Mouse (Mus musculus): ENCODE measurements around the gene Ccr10. TPM values are rescaled to one million over a fixed set of nuclear protein-coding genes. Genes with fewer than 3 reads are reported as not detected.

Gene Ccr10
- total RNA-seq, 2 experiments from 2014 or later: 0.07 TPM; not detected in 1

DNA sequence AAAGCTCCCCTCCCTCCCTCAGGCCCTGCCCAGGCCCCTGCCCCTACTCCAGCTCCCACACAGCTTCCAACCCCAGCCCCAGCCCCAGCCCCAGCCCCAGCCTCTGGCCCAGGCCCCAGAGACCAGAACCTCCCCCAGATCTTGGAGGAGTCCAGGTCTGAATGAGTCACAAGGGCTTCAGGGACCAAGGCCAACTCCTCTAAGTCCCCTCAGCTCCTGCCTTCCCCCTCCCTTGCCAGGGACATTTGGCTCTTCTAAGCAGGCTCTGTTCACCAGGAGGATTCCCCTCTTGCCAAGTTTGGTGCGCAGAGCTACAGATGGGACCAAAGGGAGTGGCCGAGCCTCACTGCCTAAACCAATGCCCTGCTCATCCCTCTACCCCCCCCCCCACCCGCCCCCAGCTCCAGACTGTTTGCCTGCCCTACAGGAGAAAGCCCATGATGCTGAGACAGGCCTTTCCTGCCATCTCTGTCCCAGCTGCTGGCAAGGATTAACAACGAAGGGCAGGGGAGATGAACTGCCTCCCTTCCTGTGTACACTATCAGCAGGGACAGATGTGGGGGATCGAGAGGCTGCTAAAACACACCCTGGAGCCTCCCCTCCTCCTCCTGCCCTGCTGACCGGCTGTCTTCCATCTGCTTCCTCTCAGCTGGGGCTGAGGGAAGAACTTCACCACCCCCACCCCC, 14.4 kb upstream of the Ccr10 start:
- no peak for ATAC-seq (ENCODE audit: poor library complexity, severe bottlenecking)

DNA sequence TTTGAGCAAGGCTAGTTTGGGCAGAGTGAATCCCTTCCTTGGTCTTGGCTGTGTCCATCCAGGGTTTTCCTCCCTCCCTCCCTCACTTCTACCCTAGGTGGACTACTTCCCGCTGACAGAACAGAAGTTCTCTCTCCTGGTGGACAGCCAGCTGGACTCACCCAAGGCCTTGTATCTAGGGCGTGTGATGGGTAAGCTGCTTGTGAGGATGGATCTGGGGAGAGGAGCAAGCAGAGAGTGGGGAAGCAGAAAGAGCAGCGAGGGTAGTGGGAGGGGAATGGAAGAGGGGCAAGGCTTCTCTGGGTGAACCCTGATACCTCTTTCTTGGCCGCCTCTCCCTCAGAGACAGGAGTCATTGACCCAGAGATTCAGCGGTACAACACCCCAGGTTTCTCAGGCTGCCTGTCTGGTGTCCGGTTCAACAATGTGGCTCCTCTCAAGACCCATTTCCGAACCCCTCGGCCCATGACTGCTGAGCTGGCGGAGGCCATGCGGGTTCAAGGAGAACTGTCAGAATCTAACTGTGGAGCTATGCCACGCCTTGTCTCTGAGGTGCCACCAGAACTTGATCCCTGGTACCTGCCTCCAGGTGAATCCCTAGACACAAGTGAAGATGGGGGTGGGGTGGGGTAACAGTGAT, 13.0 kb upstream of the Ccr10 start:
- ATAC-seq (ENCODE audit: poor library complexity, severe bottlenecking): no peak

DNA sequence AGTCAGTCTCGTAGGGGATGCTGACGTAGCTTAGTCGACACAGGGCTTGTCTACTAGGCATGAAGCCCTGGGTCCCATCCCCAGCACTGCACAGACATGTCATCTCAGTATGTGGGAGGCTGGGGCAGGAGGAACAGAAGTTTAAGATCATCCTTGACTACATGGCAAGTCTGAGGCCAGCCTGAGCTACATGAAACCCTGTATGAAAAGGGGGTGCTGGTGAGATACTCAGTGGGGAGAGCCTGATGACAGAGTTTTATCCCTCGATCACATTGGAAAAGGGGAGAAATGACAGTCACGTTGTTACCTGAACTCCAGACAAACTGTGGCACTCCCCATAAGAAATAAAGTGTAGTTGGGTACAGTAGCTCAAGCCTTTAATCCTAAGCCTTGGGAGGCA, 12.3 kb upstream of the Ccr10 start:
- no peak for ATAC-seq (ENCODE audit: poor library complexity, severe bottlenecking)

- ATAC-seq (ENCODE audit: poor library complexity, severe bottlenecking): no peak
Observed at GRCm38 (mm10) chr11:101186526-101187247, 11.4 kb upstream of the Ccr10 start.

GRCm38 (mm10) chr11:101185441-101185840, 10.2 kb upstream of the Ccr10 start:
- no peak for ATAC-seq (ENCODE audit: poor library complexity, severe bottlenecking)

GRCm38 (mm10) chr11:101184984-101185383, 9.7 kb upstream of the Ccr10 start:
- ATAC-seq (ENCODE audit: poor library complexity, severe bottlenecking): no peak

DNA sequence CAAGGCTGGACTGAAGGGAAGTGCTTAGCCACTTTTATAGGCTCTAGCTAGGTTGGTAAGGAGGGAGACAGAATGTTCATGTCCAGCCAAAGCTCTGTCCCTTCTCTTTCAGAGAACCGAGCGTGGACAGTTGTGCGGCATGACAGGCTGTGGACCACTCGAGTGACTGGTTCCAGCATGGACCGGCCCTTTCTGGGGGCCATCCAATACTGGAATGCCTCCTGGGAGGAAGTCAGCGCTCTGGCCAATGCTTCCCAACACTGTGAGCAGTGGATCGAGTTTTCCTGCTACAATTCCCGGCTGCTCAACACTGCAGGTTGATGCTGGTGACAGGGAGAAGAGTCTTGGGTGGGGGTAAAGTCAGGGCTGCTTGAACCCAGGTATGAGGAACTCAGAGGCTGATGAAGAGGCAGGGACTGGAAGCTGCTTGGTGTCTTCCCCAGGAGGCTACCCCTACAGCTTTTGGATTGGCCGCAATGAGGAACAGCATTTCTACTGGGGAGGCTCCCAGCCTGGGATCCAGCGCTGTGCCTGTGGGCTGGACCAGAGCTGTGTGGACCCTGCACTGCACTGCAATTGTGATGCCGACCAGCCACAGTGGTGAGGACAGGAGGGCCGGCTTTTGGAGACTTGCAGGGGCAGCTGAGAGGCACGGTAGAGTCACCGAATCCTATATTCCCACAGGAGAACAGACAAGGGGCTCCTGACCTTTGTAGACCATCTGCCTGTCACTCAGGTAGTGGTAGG, 7.7 kb upstream of the Ccr10 start:
- no peak for ATAC-seq (ENCODE audit: poor library complexity, severe bottlenecking)

- no peak for ATAC-seq (ENCODE audit: poor library complexity, severe bottlenecking)
Observed at GRCm38 (mm10) chr11:101181961-101182360, 6.7 kb upstream of the Ccr10 start.

- ATAC-seq (ENCODE audit: poor library complexity, severe bottlenecking): peak; percentile 55
Observed at GRCm38 (mm10) chr11:101180846-101181740, 5.8 kb upstream of the Ccr10 start.

DNA sequence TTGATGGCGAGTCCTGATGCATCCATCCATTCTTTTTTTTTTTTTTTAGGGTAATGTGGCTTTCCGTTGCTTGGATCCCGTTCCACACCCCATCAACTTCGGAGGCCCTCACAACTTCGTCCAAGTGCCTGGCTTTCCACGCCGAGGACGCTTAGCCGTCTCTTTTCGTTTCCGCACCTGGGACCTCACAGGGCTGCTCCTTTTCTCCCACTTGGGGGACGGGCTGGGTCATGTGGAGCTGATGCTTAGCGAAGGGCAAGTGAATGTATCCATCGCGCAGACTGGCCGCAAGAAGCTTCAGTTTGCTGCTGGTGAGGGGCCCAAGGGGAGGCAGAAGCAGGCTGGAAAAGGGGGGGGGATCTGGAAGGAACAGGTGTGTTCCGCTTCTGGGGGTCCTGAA, 5.0 kb upstream of the Ccr10 start:
- ATAC-seq (ENCODE audit: poor library complexity, severe bottlenecking): no peak

DNA sequence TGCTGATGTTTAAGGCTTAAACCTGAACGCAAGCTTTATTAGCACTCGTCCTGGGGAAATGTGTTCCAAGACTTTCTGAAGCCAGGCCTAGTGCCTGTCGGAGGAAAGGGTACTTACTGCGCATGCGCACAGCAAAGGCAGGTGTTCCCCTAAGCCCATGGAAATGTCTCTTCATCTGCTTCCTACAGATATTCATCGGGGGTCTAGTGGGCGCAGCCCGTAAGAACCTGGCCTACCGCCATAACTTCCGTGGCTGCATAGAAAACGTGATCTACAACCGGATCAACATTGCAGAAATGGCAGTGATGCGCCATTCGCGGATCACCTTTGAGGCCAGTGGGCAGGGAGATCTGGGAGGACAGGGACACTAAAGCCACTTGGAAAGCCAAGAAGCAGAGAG, 4.1 kb upstream of the Ccr10 start:
- no peak for ATAC-seq (ENCODE audit: poor library complexity, severe bottlenecking)

DNA sequence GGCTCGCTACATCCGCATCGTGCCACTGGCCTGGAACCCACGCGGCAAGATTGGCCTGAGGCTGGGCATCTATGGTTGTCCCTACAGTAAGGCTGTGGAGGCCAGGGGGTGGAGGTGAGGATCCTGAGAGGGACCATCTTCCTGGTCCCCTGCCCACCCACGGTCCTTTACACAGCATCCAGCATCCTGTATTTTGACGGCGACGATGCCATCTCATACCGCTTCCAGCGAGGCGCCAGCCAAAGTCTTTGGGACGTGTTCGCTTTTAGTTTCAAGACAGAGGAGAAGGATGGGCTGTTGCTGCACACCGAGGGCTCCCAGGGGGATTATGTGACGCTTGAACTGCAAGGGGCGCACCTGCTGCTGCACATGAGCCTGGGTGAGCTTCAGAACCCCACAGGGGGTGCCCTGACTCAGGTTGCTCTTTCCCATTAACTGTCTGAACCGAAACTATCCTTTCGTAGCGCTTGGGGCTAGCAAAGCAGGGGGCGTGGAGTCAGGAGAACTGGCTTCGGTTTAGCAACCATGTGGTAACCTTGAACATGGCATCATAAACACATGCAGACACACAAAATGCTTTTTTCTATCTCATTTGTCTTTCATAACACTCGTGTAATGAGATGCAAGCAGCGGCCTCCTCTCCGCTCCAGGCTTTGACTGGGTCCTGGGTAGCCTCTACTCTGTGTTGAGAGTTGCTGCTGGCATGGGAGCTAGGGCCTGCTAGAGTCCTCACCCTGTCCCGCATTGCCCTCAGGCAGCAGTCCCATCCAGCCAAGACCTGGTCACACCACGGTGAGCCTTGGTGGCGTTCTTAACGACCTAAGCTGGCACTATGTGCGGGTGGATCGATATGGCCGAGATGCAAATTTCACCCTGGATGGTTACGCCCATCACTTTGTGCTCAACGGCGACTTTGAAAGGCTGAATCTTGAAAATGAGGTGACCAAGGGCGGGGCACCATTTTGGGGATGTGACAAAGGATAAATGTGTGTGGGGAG, 3.1 kb upstream of the Ccr10 start:
- no peak for ATAC-seq (ENCODE audit: poor library complexity, severe bottlenecking)

- no peak for ATAC-seq (ENCODE audit: poor library complexity, severe bottlenecking)
Observed at GRCm38 (mm10) chr11:101176933-101177773, 1.9 kb upstream of the Ccr10 start.

- ATAC-seq (ENCODE audit: poor library complexity, severe bottlenecking): no peak
Observed at GRCm38 (mm10) chr11:101176117-101176691, 961 bp upstream of the Ccr10 start.

DNA sequence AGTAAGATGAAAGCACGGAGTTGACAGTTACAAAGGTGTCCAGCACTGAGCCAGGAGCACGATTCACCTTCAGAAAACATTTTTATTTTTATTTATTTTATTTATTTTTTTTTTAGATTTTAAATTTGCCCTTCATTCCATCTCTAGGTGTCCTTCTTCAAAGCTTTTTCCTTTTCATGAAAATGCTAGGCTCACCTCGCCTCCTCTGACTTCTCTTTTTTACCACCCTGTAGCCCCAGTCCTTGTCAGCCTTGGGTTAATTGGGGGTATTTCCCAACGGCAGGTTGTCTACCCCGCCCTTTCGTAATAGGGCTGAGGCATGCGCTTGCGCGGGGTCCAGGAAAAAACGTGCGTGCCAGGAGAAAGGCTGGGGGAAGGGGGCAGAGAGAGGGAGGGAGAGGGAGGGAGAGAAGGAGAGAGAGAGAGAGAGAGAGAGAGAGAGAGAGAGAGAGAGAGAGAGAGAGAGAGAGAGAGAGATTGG, 433 bp upstream of the Ccr10 start:
- no peak for ATAC-seq (ENCODE audit: poor library complexity, severe bottlenecking)

DNA sequence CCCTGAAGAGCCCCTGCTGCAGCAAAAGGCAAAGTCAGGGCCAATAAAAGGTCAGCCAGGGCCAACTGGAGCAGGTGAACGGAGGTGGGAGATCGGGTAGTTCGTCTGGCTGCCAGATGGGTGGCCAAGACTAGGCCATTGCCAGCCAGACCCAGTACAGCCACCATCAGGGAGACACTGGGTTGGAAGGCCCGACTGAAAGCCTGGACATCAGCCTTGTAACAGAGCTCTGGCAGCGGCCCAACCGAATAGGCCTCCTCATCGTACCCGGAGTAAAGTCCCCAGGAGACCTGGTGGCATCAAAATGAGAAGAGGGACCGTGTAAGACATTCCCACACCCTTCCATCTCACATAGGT, 876 bp downstream of the Ccr10 start:
- ATAC-seq (ENCODE audit: poor library complexity, severe bottlenecking): no peak

- ATAC-seq (ENCODE audit: poor library complexity, severe bottlenecking): peak; percentile 68
Observed at GRCm38 (mm10) chr11:101173631-101174388, 1.4 kb downstream of the Ccr10 start.

Data from megakaryocyte, adult 5-6 weeks (primary cell).